Mouse (Mus musculus) frontal cortex, adult 2 months (tissue): ENCODE data around the gene Sf3a3. TPM values are rescaled to one million over a fixed set of nuclear protein-coding genes. Genes with fewer than 3 reads are reported as not detected.
"Not testable (repeated sequence)": the region's sequence is repeated elsewhere in the genome, so short reads cannot be mapped to it uniquely, and the experiment has no call there.

Experiments
- DNase-seq, 2 experiments: peaks; one replicate each; pipeline ENCODE4 v3.0.0; 2022; ENCODE audit warnings: low spot score in 1 of 2; ENCODE audit errors: extremely low spot score in 1 of 2
- polyA plus RNA-seq: library from polyadenylated mRNA; depleted of rRNA; stranded (reverse); fragments of >200 nt; gene quantifications from 2 replicates; pipeline ENCODE4 v1.2.3, GENCODE M21; 2012

Gene Sf3a3
- polyA plus RNA-seq, 1 experiment = 40.4 TPM

- no peak for DNase-seq
Measured at GRCm38 (mm10) chr4:124699791-124700190, 14.8 kb upstream of the Sf3a3 start.

- no peak for DNase-seq
Measured at GRCm38 (mm10) chr4:124700248-124700971, 14.2 kb upstream of the Sf3a3 start, which contains the start of gene Fhl3. Fhl3 (plus strand) TSS chr4:124700701.

GRCm38 (mm10) chr4:124701052-124701845 lies 13.3 kb upstream of the Sf3a3 start:
- no peak for DNase-seq

GRCm38 (mm10) chr4:124701916-124702315 lies 12.7 kb upstream of the Sf3a3 start:
- no peak for DNase-seq

GRCm38 (mm10) chr4:124703406-124703805 lies 11.2 kb upstream of the Sf3a3 start:
- DNase-seq = no peak

- no peak for DNase-seq
Measured at GRCm38 (mm10) chr4:124703881-124704796, 10.4 kb upstream of the Sf3a3 start.

GRCm38 (mm10) chr4:124704797-124705474 lies 9.6 kb upstream of the Sf3a3 start:
- DNase-seq = no peak

GRCm38 (mm10) chr4:124705661-124706269 lies 8.8 kb upstream of the Sf3a3 start:
- DNase-seq = no peak

- not testable (repeated sequence) for DNase-seq
Measured at GRCm38 (mm10) chr4:124707381-124708199, 7.0 kb upstream of the Sf3a3 start.

GRCm38 (mm10) chr4:124708200-124708517 lies 6.4 kb upstream of the Sf3a3 start:
- not testable (repeated sequence) for DNase-seq

- peak; percentile 35 to 76 for DNase-seq
Measured at GRCm38 (mm10) chr4:124708518-124709477, 5.8 kb upstream of the Sf3a3 start.

GRCm38 (mm10) chr4:124709961-124710446 lies 4.6 kb upstream of the Sf3a3 start:
- no peak for DNase-seq

GRCm38 (mm10) chr4:124710776-124711291 lies 3.7 kb upstream of the Sf3a3 start:
- DNase-seq = peak in 1 of 2 experiments; percentile 72

- DNase-seq = no peak
Measured at GRCm38 (mm10) chr4:124712618-124713017, 2.0 kb upstream of the Sf3a3 start.

- not testable (repeated sequence) for DNase-seq
Measured at GRCm38 (mm10) chr4:124713850-124714249, 726 bp upstream of the Sf3a3 start.

- no peak for DNase-seq
Measured at GRCm38 (mm10) chr4:124719101-124719500, 4.5 kb downstream of the Sf3a3 start.

- DNase-seq = no peak
Measured at GRCm38 (mm10) chr4:124726121-124726520, 11.5 kb downstream of the Sf3a3 start.
